Mouse (Mus musculus) 3134 (cell line): ENCODE data around the gene Psmc6.

ENCODE experiments used
- DNase-seq: peaks from one replicate; pipeline ENCODE4 v3.0.0-alpha.2; 2011; ENCODE audit warnings: low spot score; ENCODE audit not compliant: insufficient read length; ENCODE audit errors: extremely low read depth

The Psmc6 gene

GRCm38 (mm10) chr14:45329589-45330181 is at the start of gene Psmc6:
Psmc6 (plus strand) TSS chr14:45329788.
- peak; percentile 90 for DNase-seq

DNA sequence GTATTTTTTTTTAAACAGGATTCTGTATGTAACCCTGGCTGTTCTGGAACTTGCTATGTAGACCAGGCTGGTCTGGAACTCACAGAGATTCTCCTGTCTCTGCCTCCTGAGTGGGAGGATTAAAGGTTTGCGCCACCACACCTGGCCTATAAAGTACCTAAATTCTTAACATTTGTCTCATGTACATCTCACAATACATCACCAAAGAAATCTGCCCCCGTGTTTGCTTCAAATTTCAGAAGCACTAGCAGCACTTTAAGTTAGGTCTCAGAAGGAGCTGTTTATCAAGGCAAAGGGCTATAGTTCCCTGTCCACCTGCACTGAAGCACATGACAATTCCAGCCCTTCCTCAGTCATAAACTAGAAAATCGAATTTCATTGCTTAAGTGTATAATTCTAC is 47.5 kb upstream of the Psmc6 start:
- no peak for DNase-seq

GRCm38 (mm10) chr14:45291608-45292007 is 38.0 kb upstream of the Psmc6 start:
- DNase-seq = no peak

- DNase-seq = no peak
Observed at GRCm38 (mm10) chr14:45303939-45304338, 25.6 kb upstream of the Psmc6 start.

- DNase-seq = no peak
Observed at GRCm38 (mm10) chr14:45304389-45304788, 25.2 kb upstream of the Psmc6 start.

DNA sequence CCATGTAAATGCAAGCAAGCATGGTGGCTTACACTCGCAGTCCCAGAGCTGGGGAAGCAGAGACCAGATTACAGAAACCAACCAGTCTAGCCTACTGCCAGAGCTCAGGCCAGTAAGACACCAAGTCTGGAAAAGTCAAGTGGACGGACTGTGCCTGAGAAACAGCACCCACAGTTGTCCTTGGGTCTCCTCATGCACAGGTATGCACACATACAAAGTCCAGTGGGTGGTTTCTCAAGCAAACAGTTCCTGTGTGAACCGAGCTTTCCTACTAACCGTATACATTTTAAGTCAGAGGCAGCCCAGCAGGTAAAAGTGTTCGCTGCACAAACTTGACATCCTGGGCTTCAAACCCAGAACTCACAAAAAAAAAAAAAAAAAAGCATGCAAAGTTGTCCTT is 23.7 kb upstream of the Psmc6 start:
- no peak for DNase-seq

DNA sequence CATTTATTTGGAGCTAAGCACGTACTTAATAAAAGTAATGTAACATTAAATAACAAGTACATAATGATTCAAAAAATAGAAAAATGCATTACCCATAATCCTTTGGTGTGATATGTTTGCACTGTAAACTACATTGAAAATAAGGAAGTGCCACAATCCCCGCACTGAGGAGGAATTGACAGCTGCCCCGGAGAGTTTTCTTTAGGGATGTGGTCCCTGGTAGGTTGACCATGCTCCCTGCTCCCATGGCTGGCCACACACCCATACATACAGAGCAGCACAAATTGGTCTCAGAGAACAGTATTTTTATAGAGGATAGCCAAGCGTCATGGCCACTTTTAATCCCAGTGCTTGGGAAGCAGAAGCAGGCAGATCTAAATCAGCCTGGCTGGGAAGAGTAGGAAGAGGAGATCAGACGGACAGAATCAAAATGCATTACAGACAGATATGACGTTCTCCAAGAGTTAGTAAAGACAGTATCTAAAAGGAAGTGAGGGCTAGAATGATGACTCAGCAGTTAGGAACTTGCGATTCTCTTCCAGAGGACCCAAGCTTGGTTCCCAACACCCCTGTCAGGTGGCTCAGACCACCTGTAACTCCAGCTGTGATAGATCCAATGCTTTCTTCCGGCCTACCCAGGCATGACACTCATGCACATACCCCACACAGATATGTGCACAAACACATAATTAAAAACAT is 21.8 kb upstream of the Psmc6 start:
- no peak for DNase-seq

DNA sequence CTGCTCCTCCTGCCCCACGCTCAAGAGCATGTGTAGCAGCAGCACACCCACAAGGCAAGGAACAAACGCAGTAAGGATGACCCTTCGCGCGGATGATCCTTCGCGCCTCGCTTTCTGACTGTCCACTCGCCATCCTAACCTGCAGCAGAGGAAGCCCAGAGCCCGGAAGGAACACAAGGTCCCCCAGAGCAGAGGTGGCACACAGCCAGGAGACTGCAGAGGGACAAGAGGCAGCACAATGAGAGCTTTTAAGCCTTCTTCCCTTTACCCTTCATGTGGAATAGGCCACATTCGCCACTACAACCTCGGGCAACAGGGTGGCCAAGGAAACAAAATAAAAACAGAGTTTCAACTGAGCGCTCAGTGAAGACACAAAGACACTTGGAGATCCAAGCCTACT is 19.9 kb upstream of the Psmc6 start:
- DNase-seq = no peak

DNA sequence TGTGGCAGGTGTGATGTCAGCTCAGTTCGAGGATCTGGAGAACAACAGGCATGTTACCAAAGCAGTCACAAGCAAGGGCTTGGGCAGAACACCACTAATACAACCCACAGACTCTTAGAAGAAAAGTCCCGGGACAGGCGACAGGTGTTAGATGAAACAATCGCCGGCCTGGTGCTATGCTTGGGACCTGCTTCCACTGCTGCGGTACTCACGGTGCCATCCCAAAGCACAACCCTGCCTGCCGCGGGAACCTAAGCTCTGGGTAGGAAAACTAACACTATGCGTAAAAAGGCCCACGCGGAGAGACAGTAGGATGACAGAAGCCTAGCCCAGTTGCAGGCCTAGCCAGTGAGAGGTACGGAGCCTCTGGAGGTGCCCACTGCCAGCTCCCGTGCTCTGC is 19.5 kb upstream of the Psmc6 start:
- DNase-seq = no peak

- DNase-seq = no peak
Observed at GRCm38 (mm10) chr14:45316927-45317326, 12.7 kb upstream of the Psmc6 start.

- DNase-seq = no peak
Observed at GRCm38 (mm10) chr14:45317921-45318411, 11.6 kb upstream of the Psmc6 start.

- DNase-seq = peak; percentile 85
Observed at GRCm38 (mm10) chr14:45318426-45319236, 11.0 kb upstream of the Psmc6 start, which contains the start of gene Ero1l. Ero1l (minus strand) TSS chr14:45318771.

DNA sequence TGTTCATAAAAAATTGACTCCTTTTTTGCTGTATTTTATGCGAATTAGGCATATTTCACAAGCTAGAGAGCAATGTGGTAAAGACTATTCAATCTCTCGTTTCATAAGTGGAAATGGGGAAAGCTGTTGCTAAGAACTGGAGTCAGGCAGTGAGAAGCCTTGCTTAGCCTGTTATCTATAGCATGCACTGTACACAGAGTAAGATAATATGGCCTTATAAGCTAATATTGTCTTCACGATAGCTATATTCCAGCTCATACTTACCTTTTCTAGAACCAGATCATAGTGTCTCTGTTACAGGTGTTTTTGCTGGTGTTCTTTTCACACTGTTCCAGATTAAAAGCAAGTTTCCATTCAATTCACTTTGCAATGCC is 10.4 kb upstream of the Psmc6 start:
- DNase-seq = no peak

DNA sequence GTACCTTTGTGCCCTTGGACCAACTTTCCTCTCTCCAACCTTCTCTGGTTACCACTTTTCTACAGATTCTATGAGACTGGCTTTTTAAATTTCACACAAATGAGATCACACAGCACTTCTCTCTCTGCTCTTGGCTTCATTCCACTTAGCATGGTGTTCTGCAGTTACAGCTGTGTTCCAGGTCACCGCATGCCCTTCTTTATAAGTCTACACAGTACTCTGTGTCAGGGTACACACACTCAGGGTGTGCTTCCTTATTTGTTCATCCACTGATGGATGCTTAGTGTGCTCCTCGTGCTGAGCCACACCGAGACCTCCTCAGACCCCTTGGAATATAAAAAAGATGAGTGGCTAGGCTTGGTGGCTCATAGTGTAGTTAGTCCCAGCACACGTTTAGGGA is 9.5 kb upstream of the Psmc6 start:
- DNase-seq = no peak

DNA sequence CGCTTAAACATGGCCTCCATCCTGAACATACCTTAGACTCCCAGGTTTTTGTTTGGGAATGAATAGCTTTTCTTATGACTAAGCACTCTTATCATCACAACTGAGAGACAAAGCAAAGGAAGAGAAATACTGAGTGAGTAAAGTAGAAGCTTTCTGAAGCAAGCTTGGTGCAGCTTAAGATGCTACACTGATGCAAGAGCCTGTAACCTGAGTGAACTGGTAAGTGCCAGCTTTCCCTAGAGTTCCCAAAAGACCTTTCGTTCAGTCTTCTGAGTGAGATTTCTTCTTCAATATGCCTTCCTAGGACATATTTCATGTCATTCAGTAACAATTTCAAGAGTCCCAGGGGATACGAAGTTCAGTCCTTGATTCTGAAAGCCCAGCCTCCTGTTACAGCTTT is 8.5 kb upstream of the Psmc6 start:
- DNase-seq = no peak

DNA sequence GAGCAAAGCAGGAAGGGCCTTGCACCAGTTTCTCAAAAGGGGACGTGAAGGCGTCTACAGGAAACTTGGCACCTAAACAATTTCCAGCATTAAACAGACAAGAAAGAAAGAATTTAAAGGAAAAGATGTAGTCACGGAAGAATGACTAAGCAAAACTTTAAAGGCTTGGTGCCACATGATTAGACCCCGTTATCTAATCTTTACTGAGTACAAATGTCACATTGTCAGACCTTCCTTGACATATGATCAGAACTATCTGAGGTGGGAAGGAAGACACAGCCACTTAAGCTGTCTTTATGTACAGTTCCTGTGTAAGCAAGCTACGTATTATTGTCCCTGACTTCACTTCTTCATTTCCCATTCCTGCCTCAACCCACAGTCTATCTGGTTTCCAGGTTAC is 8.0 kb upstream of the Psmc6 start:
- DNase-seq = no peak

- no peak for DNase-seq
Observed at GRCm38 (mm10) chr14:45322450-45322849, 7.1 kb upstream of the Psmc6 start.

- no peak for DNase-seq
Observed at GRCm38 (mm10) chr14:45323320-45323719, 6.3 kb upstream of the Psmc6 start.

DNA sequence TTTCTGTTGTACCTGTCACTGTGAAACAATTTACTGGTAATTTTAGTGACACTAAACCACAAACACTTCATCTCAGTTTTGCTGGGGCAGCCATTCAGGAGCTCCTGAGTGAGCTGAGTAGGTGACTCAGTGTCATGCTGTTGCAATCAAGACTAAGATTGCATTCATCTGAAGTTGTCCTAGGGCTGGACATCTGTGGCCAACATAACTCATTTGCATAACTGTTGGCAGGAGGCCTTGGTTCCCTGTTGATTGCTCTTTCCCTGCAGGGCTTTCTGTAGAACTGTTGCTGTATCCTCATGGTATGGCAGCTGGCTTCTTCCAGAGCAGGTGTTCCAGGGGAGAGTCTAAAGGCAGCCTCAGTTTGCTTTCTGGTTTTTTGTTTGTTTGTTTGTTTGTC is 4.1 kb upstream of the Psmc6 start:
- peak; percentile 75 for DNase-seq

GRCm38 (mm10) chr14:45328072-45328713 is 1.4 kb upstream of the Psmc6 start:
- DNase-seq = no peak

DNA sequence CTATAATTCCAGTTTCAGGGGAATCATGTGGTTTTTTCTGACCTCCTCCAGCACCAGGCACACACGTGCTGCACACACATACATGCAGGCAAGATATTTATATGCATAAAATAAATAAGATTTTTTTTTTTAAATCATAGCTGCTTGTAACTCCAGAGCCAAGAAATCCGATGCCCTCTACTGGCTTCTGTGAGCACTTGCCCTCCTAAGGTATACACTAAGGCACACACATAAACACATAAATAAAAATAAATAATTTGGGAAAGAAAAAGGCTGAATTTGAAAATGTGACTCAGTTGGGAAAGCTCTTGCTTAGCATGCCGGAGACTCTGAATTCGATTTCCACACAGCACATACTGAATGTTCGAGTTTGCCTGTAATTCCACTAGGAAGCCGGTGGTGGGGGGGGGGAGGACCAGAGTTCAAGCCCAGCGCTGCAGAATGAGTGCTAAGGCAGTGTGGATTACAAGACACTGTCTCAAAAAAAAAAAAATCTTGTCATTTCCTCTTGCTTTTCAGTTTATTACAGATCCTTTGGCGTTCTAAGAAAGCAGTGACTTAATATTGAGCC is 485 bp upstream of the Psmc6 start:
- DNase-seq = no peak
